Mouse (Mus musculus): ENCODE results near the gene Rapgef2. TPM values are rescaled to one million over a fixed set of nuclear protein-coding genes. Genes with fewer than 3 reads are reported as not detected.
A peak's percentile ranks its signal among the peaks of the same experiment; 100 is the strongest.

Gene Rapgef2
- polyA plus RNA-seq, 1 experiment, result 17.3 TPM

DNA sequence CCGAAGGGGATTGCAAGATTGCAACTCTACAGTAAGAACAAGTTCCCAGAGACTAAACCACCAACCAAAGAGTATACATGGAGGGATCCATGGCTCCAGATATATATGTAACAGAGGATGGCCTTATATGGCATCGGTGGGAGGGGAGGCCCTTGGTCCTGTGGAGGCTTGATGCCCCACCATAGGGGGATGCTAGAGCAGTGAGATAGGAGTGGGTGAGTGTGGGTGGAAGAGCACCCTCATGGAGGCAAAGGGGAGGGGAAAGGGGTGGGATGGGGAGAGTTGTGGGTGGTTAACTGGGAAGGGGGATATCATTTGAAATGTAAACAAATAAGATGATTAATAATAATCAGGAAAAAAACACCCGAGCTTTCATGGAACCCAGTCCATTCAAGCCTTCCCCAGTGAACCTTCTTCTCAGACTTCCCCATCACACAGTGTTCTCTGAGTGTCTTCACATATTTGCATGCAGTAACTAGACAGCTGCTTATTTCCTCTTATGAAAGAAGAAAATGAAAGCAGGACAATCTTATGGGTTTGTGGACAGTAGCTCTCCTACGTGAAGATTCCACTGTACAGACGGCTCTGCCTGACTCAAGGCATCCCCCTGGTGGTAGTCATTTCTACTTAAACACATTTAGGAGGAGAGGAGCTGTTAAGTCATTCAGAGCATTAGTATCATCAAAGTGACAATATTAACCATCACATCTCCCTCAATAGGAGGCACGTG, 89.4 kb downstream of the Rapgef2 start:
- peaks cover 21% of the 10 kb centered on the region for H3K4me1 ChIP-seq (ENCODE audit: control insufficient read depth, insufficient read depth, low read length)
- WGBS, result 42% methylated on average over 6 of the region's 6 CpGs
- TF ChIP-seq POLR2A (IDR thresholded peaks at IDR 0.05; ENCODE audit: borderline replicate concordance, extremely low read depth, low read depth, low read length), result no peak
- peak; percentile 74 for TF ChIP-seq CTCF (IDR thresholded peaks at IDR 0.05; ENCODE audit: insufficient read depth, low read length)
- no peak for DNase-seq
- no peak overlapping the region for H3K4me3 ChIP-seq (replicated peaks; ENCODE audit: extremely low read depth, low read depth, low read length)

DNA sequence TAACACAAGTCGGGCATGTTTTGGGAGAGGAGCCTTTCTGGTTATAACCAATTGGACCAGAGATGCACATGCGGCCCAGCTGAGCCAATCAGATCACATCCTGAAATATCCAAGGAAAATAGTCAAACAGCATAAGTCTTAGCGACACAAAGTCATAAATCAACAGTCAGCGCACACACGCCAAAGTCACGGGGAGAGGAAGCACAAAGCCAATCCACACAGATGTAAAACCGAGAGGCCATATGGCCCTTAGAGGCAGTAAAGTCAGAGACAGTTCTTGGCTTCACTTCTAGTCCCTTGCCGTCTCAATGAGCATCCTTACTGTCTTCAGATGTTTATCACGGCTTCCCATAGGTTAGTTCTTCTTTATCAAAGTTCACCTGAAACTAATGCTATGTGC, 91.0 kb downstream of the Rapgef2 start:
- DNase-seq, result no peak
- Histone ChIP-seq H3K4me3 (replicated peaks; ENCODE audit: extremely low read depth, low read depth, low read length) (no peak overlapping the region), H3K4me1 (ENCODE audit: control insufficient read depth, insufficient read depth, low read length) (peaks cover 21% of the 10 kb centered on the region)
- TF ChIP-seq POLR2A (IDR thresholded peaks at IDR 0.05; ENCODE audit: borderline replicate concordance, extremely low read depth, low read depth, low read length) (no peak), CTCF (IDR thresholded peaks at IDR 0.05; ENCODE audit: insufficient read depth, low read length) (no peak)
- 89% methylated on average over 9 of the region's 9 CpGs for WGBS

DNA sequence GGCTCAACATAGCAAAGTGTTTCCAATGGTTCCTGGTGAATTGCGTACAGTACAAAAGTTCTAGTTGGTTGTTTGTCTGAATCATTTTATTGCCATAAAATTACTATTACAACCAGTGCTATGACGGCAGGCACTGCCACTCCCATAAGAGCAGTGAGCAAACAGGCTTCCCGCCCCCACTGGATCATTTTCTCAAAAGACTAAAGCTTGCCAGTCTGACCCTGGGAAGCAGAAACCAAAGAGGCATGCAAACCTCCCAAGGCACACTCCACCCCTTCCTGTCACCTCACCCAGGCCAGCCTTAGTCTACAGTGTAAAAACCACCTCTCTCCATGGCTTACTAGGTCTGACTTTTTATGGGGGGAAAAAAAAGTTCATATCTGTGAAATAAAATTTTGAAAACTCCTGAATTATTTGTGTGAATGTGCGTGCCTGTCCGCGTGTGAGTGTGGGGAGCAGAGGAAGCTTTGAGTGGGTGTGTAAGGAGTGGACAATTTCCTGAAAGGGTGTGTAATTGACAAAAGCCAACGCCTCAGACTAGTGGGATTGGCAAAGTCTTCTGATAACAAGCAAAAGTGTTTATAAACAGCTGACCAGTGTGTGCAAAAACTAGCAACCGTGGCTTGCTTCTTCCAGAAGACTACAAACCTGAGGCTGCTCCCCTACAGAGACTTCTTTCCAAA, 92.1 kb downstream of the Rapgef2 start:
- H3K4me3 ChIP-seq (replicated peaks; ENCODE audit: extremely low read depth, low read depth, low read length), result no peak overlapping the region
- DNase-seq, result no peak
- 30% methylated on average over 8 of the region's 8 CpGs for WGBS
- TF ChIP-seq POLR2A (IDR thresholded peaks at IDR 0.05; ENCODE audit: borderline replicate concordance, extremely low read depth, low read depth, low read length) (no peak), CTCF (IDR thresholded peaks at IDR 0.05; ENCODE audit: insufficient read depth, low read length) (no peak)
- peaks cover 21% of the 10 kb centered on the region for H3K4me1 ChIP-seq (ENCODE audit: control insufficient read depth, insufficient read depth, low read length)

DNA sequence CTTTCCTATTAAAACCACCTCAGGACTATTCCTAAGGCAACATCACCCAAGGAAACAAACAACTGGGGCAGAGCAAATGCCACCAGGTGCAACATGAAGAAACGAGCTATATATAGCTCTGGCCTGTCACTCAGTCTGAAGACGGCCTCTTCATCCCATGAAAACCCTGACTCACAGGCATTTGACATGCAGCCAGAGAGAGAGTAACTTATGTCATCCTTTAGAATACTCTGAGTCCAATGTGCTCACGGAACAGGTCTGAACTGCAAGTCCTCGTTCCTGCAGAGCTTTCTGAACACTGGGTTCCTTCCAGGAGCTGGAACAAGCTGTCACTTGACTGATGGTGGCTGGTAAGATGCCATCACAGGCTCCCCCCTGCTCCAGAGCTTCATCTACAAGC, 93.3 kb downstream of the Rapgef2 start:
- Histone ChIP-seq H3K4me3 (replicated peaks; ENCODE audit: extremely low read depth, low read depth, low read length) (no peak overlapping the region), H3K4me1 (ENCODE audit: control insufficient read depth, insufficient read depth, low read length) (peaks cover 21% of the 10 kb centered on the region)
- no peak for DNase-seq
- WGBS, result 13% methylated on average over 4 of the region's 4 CpGs
- TF ChIP-seq POLR2A (IDR thresholded peaks at IDR 0.05; ENCODE audit: borderline replicate concordance, extremely low read depth, low read depth, low read length) (no peak), CTCF (IDR thresholded peaks at IDR 0.05; ENCODE audit: insufficient read depth, low read length) (no peak)

DNA sequence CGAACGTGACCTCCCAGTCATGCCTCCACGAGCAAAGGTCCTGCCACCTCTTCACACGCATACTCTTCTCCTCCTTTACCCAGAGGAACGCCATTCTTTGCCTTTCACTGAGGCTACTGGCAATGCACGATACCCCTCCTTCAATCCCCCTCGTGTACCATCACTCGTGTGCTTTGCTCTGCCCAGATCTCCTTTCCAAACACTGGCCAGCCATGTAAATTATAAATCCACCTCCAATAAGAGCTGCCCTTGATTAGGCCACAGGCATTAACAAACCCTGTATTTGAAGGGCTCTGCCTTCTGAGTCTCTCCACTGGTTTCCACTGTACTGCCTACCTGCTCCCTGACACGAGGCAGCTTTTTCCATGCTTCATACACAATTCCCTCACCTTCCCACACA, 94.3 kb downstream of the Rapgef2 start:
- Histone ChIP-seq H3K4me1 (ENCODE audit: control insufficient read depth, insufficient read depth, low read length) (peaks cover 21% of the 10 kb centered on the region), H3K4me3 (replicated peaks; ENCODE audit: extremely low read depth, low read depth, low read length) (no peak overlapping the region)
- TF ChIP-seq CTCF (IDR thresholded peaks at IDR 0.05; ENCODE audit: insufficient read depth, low read length) (no peak), POLR2A (IDR thresholded peaks at IDR 0.05; ENCODE audit: borderline replicate concordance, extremely low read depth, low read depth, low read length) (no peak)
- no peak for DNase-seq
- 84% methylated on average over 9 of the region's 9 CpGs for WGBS

GRCm38 (mm10) chr3:79191471-79191870, 94.8 kb downstream of the Rapgef2 start:
- H3K4me3 ChIP-seq (replicated peaks; ENCODE audit: extremely low read depth, low read depth, low read length), result no peak overlapping the region
- TF ChIP-seq CTCF (IDR thresholded peaks at IDR 0.05; ENCODE audit: insufficient read depth, low read length) (no peak), POLR2A (IDR thresholded peaks at IDR 0.05; ENCODE audit: borderline replicate concordance, extremely low read depth, low read depth, low read length) (no peak)

GRCm38 (mm10) chr3:79190377-79190776, 95.9 kb downstream of the Rapgef2 start:
- 70% methylated on average over 3 of the region's 3 CpGs for WGBS
- TF ChIP-seq POLR2A (IDR thresholded peaks at IDR 0.05; ENCODE audit: borderline replicate concordance, extremely low read depth, low read depth, low read length) (no peak), CTCF (IDR thresholded peaks at IDR 0.05; ENCODE audit: insufficient read depth, low read length) (no peak)
- H3K4me1 ChIP-seq (ENCODE audit: control insufficient read depth, insufficient read depth, low read length), result peaks cover 17% of the 10 kb centered on the region
- DNase-seq, result no peak
- no peak overlapping the region for H3K4me3 ChIP-seq (replicated peaks; ENCODE audit: extremely low read depth, low read depth, low read length)

More at GRCm38 (mm10) chr3:79191471-79191870, 94.8 kb downstream of the Rapgef2 start:
- peaks cover 17% of the 10 kb centered on the region for H3K4me1 ChIP-seq (ENCODE audit: control insufficient read depth, insufficient read depth, low read length)
- WGBS, result 93% methylated on average over 11 of the region's 11 CpGs
- no peak for DNase-seq

DNA sequence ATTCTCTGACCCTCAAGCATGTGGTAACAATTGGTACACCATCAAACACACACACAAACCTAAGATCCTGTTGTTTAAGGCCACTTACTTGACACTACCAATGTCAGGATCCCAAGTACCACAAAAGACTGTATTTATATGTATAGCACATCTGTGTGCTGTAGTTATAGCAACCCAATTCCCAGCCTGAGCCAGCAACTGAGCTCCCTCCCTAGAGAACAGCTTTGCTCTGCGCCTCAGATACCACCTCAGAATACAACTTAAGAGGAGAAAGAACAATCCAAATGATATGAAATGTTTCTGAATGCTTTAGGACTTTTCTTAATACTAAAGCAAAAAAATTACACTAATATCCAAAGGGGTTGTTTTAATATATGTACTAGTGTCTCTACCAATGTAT, 98.4 kb downstream of the Rapgef2 start:
- Histone ChIP-seq H3K4me3 (replicated peaks; ENCODE audit: extremely low read depth, low read depth, low read length) (no peak overlapping the region), H3K4me1 (ENCODE audit: control insufficient read depth, insufficient read depth, low read length) (peaks cover 3% of the 10 kb centered on the region)
- WGBS, result 91% methylated on average over 1 of the region's 1 CpGs
- DNase-seq, result no peak
- TF ChIP-seq CTCF (IDR thresholded peaks at IDR 0.05; ENCODE audit: insufficient read depth, low read length) (no peak), POLR2A (IDR thresholded peaks at IDR 0.05; ENCODE audit: borderline replicate concordance, extremely low read depth, low read depth, low read length) (no peak)

- Histone ChIP-seq H3K4me1 (ENCODE audit: control insufficient read depth, insufficient read depth, low read length) (peaks cover 27% of the 10 kb centered on the region), H3K4me3 (replicated peaks; ENCODE audit: extremely low read depth, low read depth, low read length) (no peak overlapping the region)
- DNase-seq, result no peak
- TF ChIP-seq POLR2A (IDR thresholded peaks at IDR 0.05; ENCODE audit: borderline replicate concordance, extremely low read depth, low read depth, low read length) (no peak), CTCF (IDR thresholded peaks at IDR 0.05; ENCODE audit: insufficient read depth, low read length) (no peak)
- 56% methylated on average over 3 of the region's 3 CpGs for WGBS
Observed at GRCm38 (mm10) chr3:79182290-79182689, 104.0 kb downstream of the Rapgef2 start.

Measured in lung, adult 2 months (tissue).